Mouse (Mus musculus) myocyte (in vitro differentiated cells): ENCODE results near the gene Rasal3. TPM values are rescaled to one million over a fixed set of nuclear protein-coding genes. Genes with fewer than 3 reads are reported as not detected.

ENCODE experiments used
- H3K27me3 ChIP-seq: one replicate; pipeline ENCODE4 v1.6.1; 2011; ENCODE audit not compliant: control insufficient read depth, insufficient read depth, insufficient read length
- H3K36me3 ChIP-seq: one replicate; pipeline ENCODE4 v1.6.1; 2011; ENCODE audit not compliant: control insufficient read depth, insufficient read depth
- H3K4me2 ChIP-seq: one replicate; pipeline ENCODE4 v1.6.1; 2011; ENCODE audit warnings: low read depth, control low read depth
- H3K4me3 ChIP-seq: one replicate; pipeline ENCODE4 v1.5.1; 2011; ENCODE audit warnings: mild to moderate bottlenecking, control low read depth, moderate library complexity
- H3K79me2 ChIP-seq: one replicate; pipeline ENCODE4 v1.6.1; 2011; ENCODE audit not compliant: control insufficient read depth, insufficient read depth
- H3ac ChIP-seq: one replicate; pipeline ENCODE4 v1.6.1; 2011; ENCODE audit not compliant: control insufficient read depth, insufficient read length
- CEBPB ChIP-seq: IDR thresholded peaks from 2 replicates; pipeline ENCODE4 v1.6.1; 2011; ENCODE audit warnings: mild to moderate bottlenecking, moderate library complexity; ENCODE audit not compliant: poor library complexity, insufficient read depth, severe bottlenecking
- E2F4 ChIP-seq: IDR thresholded peaks from one replicate; pipeline ENCODE4 v1.6.1; 2011; ENCODE audit warnings: mild to moderate bottlenecking, control low read depth, moderate library complexity; ENCODE audit not compliant: insufficient read depth
- MAX ChIP-seq: IDR thresholded peaks from one replicate; pipeline ENCODE4 v1.6.1; 2011; ENCODE audit warnings: low read depth, mild to moderate bottlenecking, control low read depth
- MYOD1 ChIP-seq, 3 experiments: IDR thresholded peaks; one replicate each; pipeline ENCODE4 v1.6.1; 2011; ENCODE audit warnings: control low read depth in 2 of 3, low read depth in 2 of 3, mild to moderate bottlenecking in 2 of 3, moderate library complexity in 1 of 3; ENCODE audit not compliant: insufficient read length in 2 of 3, control insufficient read depth in 1 of 3
- MYOG ChIP-seq, 3 experiments: IDR thresholded peaks; one replicate each; pipeline ENCODE4 v1.6.1; 2011; ENCODE audit warnings: control low read depth in 2 of 3, low read depth in 2 of 3, mild to moderate bottlenecking in 2 of 3; ENCODE audit not compliant: insufficient read length in 2 of 3, control insufficient read depth in 1 of 3, insufficient read depth in 1 of 3
- POLR2A ChIP-seq: IDR thresholded peaks from one replicate; pipeline ENCODE4 v1.6.1; 2011; ENCODE audit warnings: low read depth, mild to moderate bottlenecking, control low read depth, moderate library complexity; ENCODE audit not compliant: insufficient read length
- POLR2AphosphoS2 ChIP-seq: IDR thresholded peaks from one replicate; pipeline ENCODE4 v1.6.1; 2011; ENCODE audit warnings: low read depth, control low read depth; ENCODE audit not compliant: insufficient read length
- REST ChIP-seq: IDR thresholded peaks from one replicate; pipeline ENCODE4 v1.6.1; 2011; ENCODE audit warnings: mild to moderate bottlenecking, control low read depth, moderate library complexity; ENCODE audit not compliant: insufficient read depth, insufficient read length
- SRF ChIP-seq: IDR thresholded peaks from one replicate; pipeline ENCODE4 v1.6.1; 2011; ENCODE audit warnings: low read depth; ENCODE audit not compliant: control insufficient read depth, insufficient read length
- TCF12 ChIP-seq: IDR thresholded peaks from one replicate; pipeline ENCODE4 v1.6.1; 2011; ENCODE audit warnings: mild to moderate bottlenecking, control low read depth; ENCODE audit not compliant: poor library complexity, insufficient read depth, severe bottlenecking
- TCF3 ChIP-seq: IDR thresholded peaks from one replicate; pipeline ENCODE4 v1.6.1; 2011; ENCODE audit warnings: low read depth, control low read depth; ENCODE audit not compliant: insufficient read length
- USF1 ChIP-seq: IDR thresholded peaks from one replicate; pipeline ENCODE4 v1.6.1; 2011; ENCODE audit warnings: low read depth, mild to moderate bottlenecking, control low read depth, moderate library complexity
- polyA plus RNA-seq: library from polyadenylated mRNA; unstranded; fragments of >200 nt; fragmentation: generic; extraction: Trizol; gene quantifications from one replicate; pipeline ENCODE4 v1.2.1, GENCODE M21; 2012; ENCODE audit warnings: missing spikeins

Gene Rasal3
- polyA plus RNA-seq, 1 experiment = not detected

- H3K4me3 ChIP-seq = no peak overlapping the region
Observed at GRCm38 (mm10) chr17:32376475-32376874, 26.9 kb downstream of the Rasal3 start.

GRCm38 (mm10) chr17:32368991-32369578, 34.3 kb downstream of the Rasal3 start:
- Histone ChIP-seq H3K27me3 (no peaks in the 10 kb centered on the region), H3K79me2 (no peaks in the 10 kb centered on the region), H3K36me3 (no peaks in the 10 kb centered on the region), H3K4me3 (no peak overlapping the region), H3ac (no peak overlapping the region), H3K4me2 (no peak overlapping the region)
- TF ChIP-seq SRF (no peak), MAX (no peak), POLR2A (no peak), USF1 (no peak), TCF12 (no peak), REST (no peak), MYOG (IDR thresholded peaks at IDR 0.05; ENCODE audit: control insufficient read depth in 1 of 3, insufficient read depth in 1 of 3, insufficient read length in 2 of 3, low read depth in 2 of 3) (no peak), TCF3 (no peak), E2F4 (no peak), CEBPB (no peak), MYOD1 (IDR thresholded peaks at IDR 0.05; ENCODE audit: control insufficient read depth in 1 of 3, insufficient read length in 2 of 3, low read depth in 2 of 3) (no peak), POLR2AphosphoS2 (no peak)

More at GRCm38 (mm10) chr17:32376475-32376874, 26.9 kb downstream of the Rasal3 start:
- Histone ChIP-seq H3K4me2 (no peak overlapping the region), H3ac (no peak overlapping the region), H3K27me3 (no peaks in the 10 kb centered on the region), H3K36me3 (no peaks in the 10 kb centered on the region), H3K79me2 (no peaks in the 10 kb centered on the region)
- TF ChIP-seq CEBPB (no peak), REST (no peak), MYOD1 (IDR thresholded peaks at IDR 0.05; ENCODE audit: control insufficient read depth in 1 of 3, insufficient read length in 2 of 3, low read depth in 2 of 3) (no peak), TCF3 (no peak), USF1 (no peak), E2F4 (no peak), POLR2A (no peak), MYOG (IDR thresholded peaks at IDR 0.05; ENCODE audit: control insufficient read depth in 1 of 3, insufficient read depth in 1 of 3, insufficient read length in 2 of 3, low read depth in 2 of 3) (no peak), TCF12 (no peak), SRF (no peak), POLR2AphosphoS2 (no peak), MAX (no peak)

GRCm38 (mm10) chr17:32367706-32368105, 35.7 kb downstream of the Rasal3 start:
- Histone ChIP-seq H3K27me3 (no peaks in the 10 kb centered on the region), H3ac (no peak overlapping the region), H3K79me2 (peaks cover 12% of the 10 kb centered on the region)

GRCm38 (mm10) chr17:32365296-32365695, 38.1 kb downstream of the Rasal3 start:
- Histone ChIP-seq H3K4me2 (peak overlapping the region; percentile 5), H3K36me3 (peaks cover 13% of the 10 kb centered on the region), H3K27me3 (no peaks in the 10 kb centered on the region), H3ac (no peak overlapping the region), H3K79me2 (peaks cover 21% of the 10 kb centered on the region), H3K4me3 (peak overlapping the region; percentile 46)
- TF ChIP-seq REST = no peak
- no peak for TF ChIP-seq TCF12
- TF ChIP-seq POLR2A = no peak
- no peak for TF ChIP-seq MYOD1 (IDR thresholded peaks at IDR 0.05; ENCODE audit: control insufficient read depth in 1 of 3, insufficient read length in 2 of 3, low read depth in 2 of 3)

More at GRCm38 (mm10) chr17:32367706-32368105, 35.7 kb downstream of the Rasal3 start:
- no peaks in the 10 kb centered on the region for H3K36me3 ChIP-seq
- H3K4me2 ChIP-seq = no peak overlapping the region
- TF ChIP-seq POLR2AphosphoS2 = no peak
- TF ChIP-seq SRF = no peak
- no peak for TF ChIP-seq MYOD1 (IDR thresholded peaks at IDR 0.05; ENCODE audit: control insufficient read depth in 1 of 3, insufficient read length in 2 of 3, low read depth in 2 of 3)
- no peak for TF ChIP-seq USF1
- TF ChIP-seq E2F4 = no peak
- no peak overlapping the region for H3K4me3 ChIP-seq

- Histone ChIP-seq H3K27me3 (no peaks in the 10 kb centered on the region), H3K4me2 (peak overlapping the region; percentile 82), H3ac (peak overlapping the region; percentile 87), H3K4me3 (peak overlapping the region; percentile 46), H3K79me2 (peaks cover 21% of the 10 kb centered on the region), H3K36me3 (peaks cover 13% of the 10 kb centered on the region)
- TF ChIP-seq POLR2A = no peak
- TF ChIP-seq TCF3 = no peak
- no peak for TF ChIP-seq MYOG (IDR thresholded peaks at IDR 0.05; ENCODE audit: control insufficient read depth in 1 of 3, insufficient read depth in 1 of 3, insufficient read length in 2 of 3, low read depth in 2 of 3)
- no peak for TF ChIP-seq REST
- no peak for TF ChIP-seq E2F4
- no peak for TF ChIP-seq TCF12
- TF ChIP-seq POLR2AphosphoS2 = no peak
Observed at GRCm38 (mm10) chr17:32364850-32365249, 38.5 kb downstream of the Rasal3 start.
